20 mouse cellular contexts compared by ENCODE assay signal in the genomic region with DNA sequence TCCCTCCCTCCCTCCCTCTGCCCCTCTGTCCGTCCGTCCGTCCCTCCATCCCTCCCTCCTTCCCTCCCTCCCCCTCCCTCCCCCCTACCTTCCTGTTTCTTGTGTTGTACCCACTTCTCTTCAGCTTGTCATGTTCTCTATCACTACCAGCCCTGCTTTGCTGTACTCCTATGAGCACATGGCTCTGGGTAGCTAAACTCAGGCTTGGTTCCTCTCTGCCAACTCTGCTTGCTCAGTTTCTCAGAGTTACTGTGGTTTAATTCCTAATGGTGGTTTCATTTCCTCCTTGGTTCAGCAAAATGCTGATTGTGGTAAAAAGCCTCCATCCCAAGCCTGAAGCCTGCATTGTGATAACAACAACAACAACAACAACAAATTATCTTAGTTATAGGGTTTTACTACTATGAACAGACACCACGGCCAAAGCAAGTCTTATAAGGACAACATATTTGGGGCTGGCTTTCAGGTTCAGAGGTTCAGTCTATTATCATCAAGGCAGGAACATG.
DNase-seq lines count a peak whose midpoint lies in the region; ATAC-seq and TF ChIP-seq lines count a peak whose summit lies in the region.
"Had no signal": no experiment of that assay in that cellular context is flagged by ENCODE, and none has a peak within 500 bp of the region (broad histone marks: within the 10 kb centered on the region; RNA-seq: fewer than 3 reads in every experiment).

No protein-coding gene starts in this region.

- no peak for TF ChIP-seq CTCF in bone marrow macrophage, adult 2 months (IDR thresholded peaks at IDR 0.05; ENCODE audit: low read depth, low read length)
- TF ChIP-seq CTCF in gastrocnemius, adult 2 months (IDR thresholded peaks at IDR 0.05): no peak

- H3K9me3 ChIP-seq in liver, embryonic 16.5 days (replicated peaks; ENCODE audit: control insufficient read depth, low read length): no peaks in the 10 kb centered on the region
- H3K9me3 ChIP-seq: liver, embryonic 15.5 days; neural tube, embryonic 13.5 days had no signal

- no peak overlapping the region for H3K4me2 ChIP-seq in liver, embryonic 16.5 days (ENCODE audit: low read depth, low read length)
- H3K4me2 ChIP-seq: heart, embryonic 11.5 days; liver, embryonic 15.5 days; neural tube, embryonic 13.5 days had no signal

- intact Hi-C loops in heart, postnatal 25 days (cut with DNase I): no loop called here
- intact Hi-C loops in gastrocnemius, adult 2 months (cut with DNase I): no loop called here

- peak; percentile 95 for DNase-seq in heart, adult 11 months
- DNase-seq in heart, postnatal 25 days (ENCODE audit: low spot score): no peak
- no peak for DNase-seq in liver
- DNase-seq in gastrocnemius, adult 2 months: no peak
- no peak for DNase-seq in left cerebral cortex, adult 8-10 months (ENCODE audit: low spot score in 2 of 2)
- DNase-seq: adrenal gland, adult 8-10 months; cerebellum, adult 9-11 months; embryo, embryonic 11 days; gastrocnemius, postnatal 14 days; heart, postnatal 4 days; kidney, adult 18-20 months; kidney, postnatal 4 days; left cerebral cortex, postnatal 4 days; right cerebral cortex, postnatal 14 days had no signal

- H3K27ac ChIP-seq in liver, embryonic 16.5 days (ENCODE audit: low read length): no peak overlapping the region
- H3K27ac ChIP-seq in bone marrow macrophage, adult 2 months (ENCODE audit: insufficient read depth, low read depth, low read length): peak overlapping the region; percentile 95
- H3K27ac ChIP-seq in gastrocnemius, adult 2 months: no peak overlapping the region
- H3K27ac ChIP-seq: liver, embryonic 15.5 days; neural tube, embryonic 13.5 days had no signal

- H3K9ac ChIP-seq in liver, embryonic 16.5 days (ENCODE audit: low read depth, low read length): no peak overlapping the region
- H3K9ac ChIP-seq: liver, embryonic 15.5 days; neural tube, embryonic 13.5 days had no signal

- no peak for TF ChIP-seq POLR2A in bone marrow macrophage, adult 2 months (IDR thresholded peaks at IDR 0.05; ENCODE audit: borderline replicate concordance, low read depth, low read length)

- H3K27me3 ChIP-seq in liver, embryonic 16.5 days (ENCODE audit: control insufficient read depth, insufficient read depth, low read depth, low read length): no peaks in the 10 kb centered on the region
- H3K27me3 ChIP-seq: liver, embryonic 15.5 days had no signal

- H3K36me3 ChIP-seq in liver, embryonic 16.5 days (ENCODE audit: control insufficient read depth, insufficient read depth): no peaks in the 10 kb centered on the region
- H3K36me3 ChIP-seq: liver, embryonic 15.5 days; neural tube, embryonic 13.5 days had no signal

- 0 out of 2 replicates have a peak, but pooled peaks have one; percentile 35 for ATAC-seq in liver, embryonic 16.5 days (ENCODE audit: low read depth)
- peak; percentile 75 for ATAC-seq in megakaryocyte progenitor cell, adult 5-6 weeks (replicated peaks; ENCODE audit: poor library complexity)

- H3K4me3 ChIP-seq in liver, embryonic 16.5 days (ENCODE audit: low read depth, low read length): no peak overlapping the region
- H3K4me3 ChIP-seq in bone marrow macrophage, adult 2 months (ENCODE audit: insufficient read depth, low read length): peak overlapping the region; percentile 16; the same call in 1 of the 2 replicates
- H3K4me3 ChIP-seq in gastrocnemius, adult 2 months: no peak overlapping the region
- H3K4me3 ChIP-seq: liver, embryonic 15.5 days; neural tube, embryonic 13.5 days had no signal

- no peaks in the 10 kb centered on the region for H3K4me1 ChIP-seq in liver, embryonic 16.5 days (ENCODE audit: control insufficient read depth, low read depth, low read length)
- H3K4me1 ChIP-seq in bone marrow macrophage, adult 2 months (ENCODE audit: control insufficient read depth, insufficient read depth, low read length): peaks cover 36% of the 10 kb centered on the region
- H3K4me1 ChIP-seq: liver, embryonic 15.5 days had no signal

- 59% methylated on average over 1 of the region's 4 CpGs for WGBS in liver, embryonic 16.5 days (ENCODE audit: insufficient replicate concordance)
